Mouse (Mus musculus) C2C12 (cell line): Measurements from ENCODE around the gene Irf5. TPM values are rescaled to one million over a fixed set of nuclear protein-coding genes. Genes with fewer than 3 reads are reported as not detected.

Experiments used
- H3K27me3 ChIP-seq: one replicate; pipeline ENCODE4 v1.6.1; 2011; ENCODE audit not compliant: control insufficient read depth, insufficient read depth, insufficient read length
- H3K36me3 ChIP-seq: one replicate; pipeline ENCODE4 v1.6.1; 2011; ENCODE audit not compliant: control insufficient read depth, insufficient read depth
- H3K4me3 ChIP-seq: one replicate; pipeline ENCODE4 v1.5.1; 2011; ENCODE audit warnings: mild to moderate bottlenecking, control low read depth; ENCODE audit not compliant: poor library complexity, insufficient read depth, severe bottlenecking
- H3K79me2 ChIP-seq: one replicate; pipeline ENCODE4 v1.6.1; 2011; ENCODE audit not compliant: control insufficient read depth, insufficient read depth
- H3K79me3 ChIP-seq: one replicate; pipeline ENCODE4 v1.6.1; 2011; ENCODE audit warnings: low read depth, control low read depth
- H3ac ChIP-seq: one replicate; pipeline ENCODE3; 2011; ENCODE audit warnings: low read depth; ENCODE audit not compliant: control insufficient read depth, insufficient read length
- CEBPB ChIP-seq: IDR thresholded peaks from one replicate; pipeline ENCODE4 v1.6.1; 2011; ENCODE audit warnings: low read depth, mild to moderate bottlenecking, control low read depth, moderate library complexity
- CTCF ChIP-seq: IDR thresholded peaks from one replicate; pipeline ENCODE4 v1.5.1; 2011; ENCODE audit not compliant: control insufficient read depth, insufficient read depth, insufficient read length
- FOSL1 ChIP-seq: IDR thresholded peaks from one replicate; pipeline ENCODE4 v1.8.0; 2011; ENCODE audit warnings: mild to moderate bottlenecking, low read length; ENCODE audit not compliant: poor library complexity, insufficient read depth, severe bottlenecking
- MAX ChIP-seq: IDR thresholded peaks from one replicate; pipeline ENCODE4 v1.6.1; 2011; ENCODE audit warnings: mild to moderate bottlenecking, control low read depth
- MYOD1 ChIP-seq: IDR thresholded peaks from one replicate; pipeline ENCODE4 v1.6.1; 2011; ENCODE audit warnings: low read depth; ENCODE audit not compliant: control insufficient read depth, insufficient read length
- MYOG ChIP-seq: IDR thresholded peaks from one replicate; pipeline ENCODE4 v1.6.1; 2011; ENCODE audit not compliant: control insufficient read depth, insufficient read length; ENCODE audit errors: extremely low read depth
- USF1 ChIP-seq: IDR thresholded peaks from one replicate; pipeline ENCODE4 v1.6.1; 2011; ENCODE audit warnings: low read depth, mild to moderate bottlenecking, control low read depth, moderate library complexity
- polyA plus RNA-seq: library from polyadenylated mRNA; unstranded; fragments of >200 nt; fragmentation: generic; extraction: Trizol; gene quantifications from one replicate; pipeline ENCODE4 v1.2.1, GENCODE M21; 2012; ENCODE audit warnings: missing spikeins

Irf5 gene
- polyA plus RNA-seq, 1 experiment: 7.6 TPM

GRCm38 (mm10) chr6:29539502-29539901 is 13.1 kb downstream of the Irf5 start:
- no peaks in the 10 kb centered on the region for H3K79me2 ChIP-seq
- no peaks in the 10 kb centered on the region for H3K27me3 ChIP-seq
- TF ChIP-seq MYOD1: peak; percentile 83
- TF ChIP-seq FOSL1: no peak
- no peak for TF ChIP-seq CTCF
- no peak overlapping the region for H3ac ChIP-seq
- no peaks in the 10 kb centered on the region for H3K79me3 ChIP-seq
- peaks cover 37% of the 10 kb centered on the region for H3K36me3 ChIP-seq
- H3K4me3 ChIP-seq: no peak overlapping the region

GRCm38 (mm10) chr6:29540223-29540622 is 13.8 kb downstream of the Irf5 start:
- no peak for TF ChIP-seq CTCF
- TF ChIP-seq MYOG: no peak
- no peak for TF ChIP-seq FOSL1
- H3K36me3 ChIP-seq: peaks cover 44% of the 10 kb centered on the region

GRCm38 (mm10) chr6:29540956-29541355 is 14.5 kb downstream of the Irf5 start:
- no peaks in the 10 kb centered on the region for H3K79me2 ChIP-seq
- TF ChIP-seq CTCF (no peak), USF1 (no peak), FOSL1 (no peak), MYOD1 (no peak), MYOG (no peak)

More at GRCm38 (mm10) chr6:29540223-29540622, 13.8 kb downstream of the Irf5 start:
- Histone ChIP-seq H3K79me2 (no peaks in the 10 kb centered on the region), H3ac (no peak overlapping the region), H3K27me3 (no peaks in the 10 kb centered on the region), H3K79me3 (no peaks in the 10 kb centered on the region), H3K4me3 (no peak overlapping the region)

GRCm38 (mm10) chr6:29545611-29546010 is 19.2 kb downstream of the Irf5 start:
- Histone ChIP-seq H3K79me2 (no peaks in the 10 kb centered on the region), H3K4me3 (no peak overlapping the region), H3ac (no peak overlapping the region), H3K79me3 (no peaks in the 10 kb centered on the region), H3K27me3 (no peaks in the 10 kb centered on the region), H3K36me3 (peaks cover 59% of the 10 kb centered on the region)
- TF ChIP-seq MYOG (no peak), CTCF (no peak), MAX (no peak), CEBPB (no peak), MYOD1 (no peak), FOSL1 (no peak)

More at GRCm38 (mm10) chr6:29540956-29541355, 14.5 kb downstream of the Irf5 start:
- no peak overlapping the region for H3K4me3 ChIP-seq
- no peak overlapping the region for H3ac ChIP-seq
- H3K27me3 ChIP-seq: no peaks in the 10 kb centered on the region
- no peaks in the 10 kb centered on the region for H3K79me3 ChIP-seq
- H3K36me3 ChIP-seq: peaks cover 51% of the 10 kb centered on the region

GRCm38 (mm10) chr6:29547582-29547981 is 21.2 kb downstream of the Irf5 start:
- no peaks in the 10 kb centered on the region for H3K79me3 ChIP-seq
- no peak overlapping the region for H3ac ChIP-seq
- TF ChIP-seq USF1: no peak
- TF ChIP-seq CTCF: no peak
- TF ChIP-seq MAX: no peak
- TF ChIP-seq CEBPB: no peak
- no peak for TF ChIP-seq FOSL1
- no peak for TF ChIP-seq MYOD1
- no peak for TF ChIP-seq MYOG
- peaks cover 63% of the 10 kb centered on the region for H3K36me3 ChIP-seq
- H3K4me3 ChIP-seq: no peak overlapping the region
- H3K27me3 ChIP-seq: no peaks in the 10 kb centered on the region
- no peaks in the 10 kb centered on the region for H3K79me2 ChIP-seq

GRCm38 (mm10) chr6:29548086-29548485 is 21.7 kb downstream of the Irf5 start:
- Histone ChIP-seq H3ac (no peak overlapping the region), H3K79me3 (no peaks in the 10 kb centered on the region), H3K79me2 (no peaks in the 10 kb centered on the region), H3K36me3 (peaks cover 63% of the 10 kb centered on the region), H3K4me3 (no peak overlapping the region), H3K27me3 (no peaks in the 10 kb centered on the region)
- TF ChIP-seq MYOG (no peak), CEBPB (no peak), MYOD1 (no peak), FOSL1 (no peak), MAX (no peak), USF1 (no peak), CTCF (no peak)
